In the genomic region with DNA sequence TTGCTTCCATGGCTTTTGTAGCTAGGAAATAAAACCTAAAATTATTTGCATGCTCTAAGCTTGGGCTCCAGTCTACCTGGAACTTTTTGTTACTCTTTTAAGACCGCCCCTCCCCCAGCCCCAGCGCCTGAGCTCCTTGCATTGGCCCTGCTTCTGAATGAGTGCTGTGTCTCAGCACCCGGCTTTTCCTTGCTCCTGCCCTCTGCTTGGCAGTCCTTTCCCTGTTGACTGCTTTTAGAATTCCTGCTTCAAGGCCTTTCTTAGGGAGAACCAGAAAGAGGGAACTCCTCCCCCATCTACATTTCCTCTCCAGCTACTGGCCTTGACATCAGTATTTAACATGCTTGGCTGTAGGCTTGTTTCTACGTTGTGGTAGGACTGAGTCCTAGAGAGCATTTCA, we compare ENCODE assay signal across 9 mouse cellular contexts. TPM values are rescaled to one million over a fixed set of nuclear protein-coding genes. Genes with fewer than 3 reads are reported as not detected.
DNase-seq lines count a peak whose midpoint lies in the region; ATAC-seq lines count a peak whose summit lies in the region.
"Had no signal": no experiment of that assay in that cellular context is flagged by ENCODE, and none has a peak within 500 bp of the region (broad histone marks: within the 10 kb centered on the region; RNA-seq: fewer than 3 reads in every experiment).

No protein-coding gene starts in this region.

- no peaks in the 10 kb centered on the region for H3K9me3 ChIP-seq in heart, embryonic 12.5 days (replicated peaks)
- H3K9me3 ChIP-seq in stomach, embryonic 15.5 days, result no peaks in the 10 kb centered on the region
- H3K9me3 ChIP-seq: G1E had no signal

- 27% methylated on average over 4 of the region's 4 CpGs for WGBS in heart, embryonic 12.5 days
- WGBS in stomach, embryonic 15.5 days, result 27% methylated on average over 4 of the region's 4 CpGs

- peak overlapping the region; percentile 36; the same call in 1 of the 2 replicates for H3K27ac ChIP-seq in heart, embryonic 12.5 days (ENCODE audit: poor library complexity, severe bottlenecking)
- no peak overlapping the region for H3K27ac ChIP-seq in stomach, embryonic 15.5 days

- peaks cover 32% of the 10 kb centered on the region for H3K4me1 ChIP-seq in heart, embryonic 12.5 days (replicated peaks)
- H3K4me1 ChIP-seq in stomach, embryonic 15.5 days, result peaks cover 20% of the 10 kb centered on the region

- DNase-seq in heart, adult 9 months (ENCODE audit: low spot score in 2 of 2), result no peak
- DNase-seq in thymus, postnatal 4 days, result peak; percentile 43
- DNase-seq in thymus, adult 18-20 months, result no peak
- DNase-seq in layer of hippocampus, postnatal 14 days (ENCODE audit: low spot score in 2 of 2), result peak; percentile 35 to 61
- DNase-seq in natural killer cell, adult 2 months (ENCODE audit: low spot score in 2 of 2), result no peak
- DNase-seq in cerebellum, adult 11-12 months, result no peak

- no peaks in the 10 kb centered on the region for H3K27me3 ChIP-seq in heart, embryonic 12.5 days (replicated peaks)
- H3K27me3 ChIP-seq in stomach, embryonic 15.5 days (replicated peaks), result no peaks in the 10 kb centered on the region

- ATAC-seq in heart, embryonic 12.5 days (ENCODE audit: insufficient number of reproducible peaks, low FRiP score), result no peak
- no peak for ATAC-seq in stomach, embryonic 15.5 days (ENCODE audit: insufficient read depth, low FRiP score, low read depth)

- H3K4me2 ChIP-seq in heart, embryonic 12.5 days, result 0 out of 2 replicates have a peak overlapping the region, but pooled peaks have one; percentile 2
- H3K4me2 ChIP-seq in stomach, embryonic 15.5 days, result peak overlapping the region; percentile 23; the same call in 1 of the 2 replicates

- H3K36me3 ChIP-seq in heart, embryonic 12.5 days, result 0 out of 2 replicates have a peak, but pooled peaks cover under 1% of the 10 kb centered on the region
- H3K36me3 ChIP-seq in stomach, embryonic 15.5 days, result no peaks in the 10 kb centered on the region

- H3K4me3 ChIP-seq in heart, embryonic 12.5 days, result no peak overlapping the region
- H3K4me3 ChIP-seq in stomach, embryonic 15.5 days (replicated peaks), result no peak overlapping the region

- no peak overlapping the region for H3K9ac ChIP-seq in heart, embryonic 12.5 days
- no peak overlapping the region for H3K9ac ChIP-seq in stomach, embryonic 15.5 days

RNA-seq across cellular contexts. Expression of a gene that starts 4.0 kb away (rescaled TPM):
- 30.1 and 36.1 TPM in 2 replicates for polyA plus RNA-seq in heart, embryonic 12.5 days (2016; fragmentation: Nextera tagmentation; extraction: Ambion mirVana)
- total RNA-seq in layer of hippocampus, postnatal 14 days (2021), result 100 to 1,000 TPM in 1 of 2 experiments, 10 to 100 TPM in 1; 98.8 to 100 TPM
- 56.9 and 65.3 TPM in 2 replicates for polyA plus RNA-seq in stomach, embryonic 15.5 days (2015; fragmentation: Nextera tagmentation; extraction: Ambion mirVana)

RNA-seq across cellular contexts. Expression of a gene that starts 51.3 kb away (rescaled TPM):
- polyA plus RNA-seq in heart, embryonic 12.5 days (2016; fragmentation: Nextera tagmentation; extraction: Ambion mirVana), result 22.3 and 26.1 TPM in 2 replicates
- 10 to 100 TPM; 15.4 to 20.2 TPM for total RNA-seq in layer of hippocampus, postnatal 14 days (2021)
- 34.7 and 42.6 TPM in 2 replicates for polyA plus RNA-seq in stomach, embryonic 15.5 days (2015; fragmentation: Nextera tagmentation; extraction: Ambion mirVana)

RNA-seq across cellular contexts. Expression of a gene that starts 57.0 kb away (rescaled TPM):
- 298 and 324 TPM in 2 replicates for polyA plus RNA-seq in heart, embryonic 12.5 days (2016; fragmentation: Nextera tagmentation; extraction: Ambion mirVana)
- 100 to 1,000 TPM; 130 TPM for total RNA-seq in layer of hippocampus, postnatal 14 days (2021)
- polyA plus RNA-seq in stomach, embryonic 15.5 days (2015; fragmentation: Nextera tagmentation; extraction: Ambion mirVana), result 312 and 320 TPM in 2 replicates

Comparison
In these comparisons a context has a peak if more than half of its experiments do, and no peak if none do; other contexts are left out.
1. DNase-seq: peak in thymus, postnatal 4 days (single experiment) and layer of hippocampus, postnatal 14 days (2 of 2); none in heart, adult 9 months (0 of 2), thymus, adult 18-20 months (0 of 2), natural killer cell, adult 2 months (0 of 2) and cerebellum, adult 11-12 months (single experiment).